Mouse (Mus musculus): ENCODE data around the gene Naxe. TPM values are rescaled to one million over a fixed set of nuclear protein-coding genes. Genes with fewer than 3 reads are reported as not detected.
A peak's percentile ranks its signal among the peaks of the same experiment; 100 is the strongest.

Naxe gene
- polyA plus RNA-seq, 1 experiment from 2014 or later, result 106 TPM

DNA sequence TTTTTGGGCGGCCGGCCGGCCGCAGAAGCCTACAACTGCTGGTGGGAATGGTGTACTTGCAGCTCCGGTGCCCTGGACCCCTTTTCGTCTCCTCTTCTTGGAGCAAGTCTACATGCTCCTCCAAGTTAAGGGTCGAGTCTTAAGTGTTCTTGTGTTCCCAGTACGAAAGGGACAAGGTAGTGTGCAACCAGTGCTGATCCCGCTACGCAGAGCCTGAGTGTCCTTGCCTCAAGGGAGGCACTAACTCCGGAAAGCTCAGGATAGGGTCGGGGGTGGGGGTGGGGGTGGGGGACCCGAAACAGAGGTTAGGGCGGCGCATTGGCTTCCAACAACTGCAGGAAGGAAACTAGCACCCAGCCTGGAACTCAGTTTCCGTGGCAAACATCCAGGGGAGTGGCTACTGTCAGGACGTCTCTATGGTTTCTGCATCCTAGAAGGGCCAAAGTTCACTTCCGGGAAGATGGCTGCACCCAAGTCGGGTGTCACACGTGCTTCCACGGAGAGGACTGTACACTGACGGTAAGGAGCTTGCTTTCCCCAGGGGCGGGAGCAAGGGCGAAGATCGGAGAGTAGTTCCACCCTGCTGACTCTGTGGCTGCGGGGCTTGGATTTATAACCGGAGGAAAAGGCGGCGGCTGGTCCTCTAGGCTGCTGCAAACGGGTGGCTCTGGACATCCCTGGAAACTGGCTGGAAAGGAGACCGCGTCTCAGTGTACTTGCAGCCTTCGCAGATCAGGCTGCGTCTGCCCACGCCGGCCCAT lies 15.5 kb downstream of the Naxe start, which contains the start of gene Gpatch4:
Gene Gpatch4, plus strand, starts transcription at position 448 of the 761 bp plus-strand sequence.
- peak within 1 kb of the TSS; percentile 93 for H3K4me3 ChIP-seq (ENCODE audit: low read depth, low read length)
- no peaks in the 10 kb centered on the region for H3K9me3 ChIP-seq (ENCODE audit: control insufficient read depth, low read length)
- H3K4me2 ChIP-seq, result peak within 1 kb of the TSS; percentile 87
- ATAC-seq (replicated peaks; ENCODE audit: low FRiP score) (peak; percentile 96), DNase-seq (ENCODE audit: low spot score) (peak; percentile 82)
- 9% methylated on average over 36 of the region's 36 CpGs for WGBS
- peaks cover 7% of the 10 kb centered on the region; the same call in 1 of the 2 replicates for H3K4me1 ChIP-seq (replicated peaks; ENCODE audit: control insufficient read depth, insufficient read depth, low read length)
- H3K27me3 ChIP-seq (replicated peaks; ENCODE audit: control insufficient read depth, insufficient read depth, low read length), result no peaks in the 10 kb centered on the region; the same call in 1 of the 2 replicates
- peaks cover 5% of the 10 kb centered on the region; the same call in 1 of the 2 replicates for H3K36me3 ChIP-seq (ENCODE audit: control insufficient read depth, insufficient read depth, low read length)
- H3K27ac ChIP-seq (ENCODE audit: low read depth, low read length), result peak within 1 kb of the TSS; percentile 55; the same call in 1 of the 2 replicates
- H3K9ac ChIP-seq (ENCODE audit: low read depth, low read length), result peak within 1 kb of the TSS; percentile 81

DNA sequence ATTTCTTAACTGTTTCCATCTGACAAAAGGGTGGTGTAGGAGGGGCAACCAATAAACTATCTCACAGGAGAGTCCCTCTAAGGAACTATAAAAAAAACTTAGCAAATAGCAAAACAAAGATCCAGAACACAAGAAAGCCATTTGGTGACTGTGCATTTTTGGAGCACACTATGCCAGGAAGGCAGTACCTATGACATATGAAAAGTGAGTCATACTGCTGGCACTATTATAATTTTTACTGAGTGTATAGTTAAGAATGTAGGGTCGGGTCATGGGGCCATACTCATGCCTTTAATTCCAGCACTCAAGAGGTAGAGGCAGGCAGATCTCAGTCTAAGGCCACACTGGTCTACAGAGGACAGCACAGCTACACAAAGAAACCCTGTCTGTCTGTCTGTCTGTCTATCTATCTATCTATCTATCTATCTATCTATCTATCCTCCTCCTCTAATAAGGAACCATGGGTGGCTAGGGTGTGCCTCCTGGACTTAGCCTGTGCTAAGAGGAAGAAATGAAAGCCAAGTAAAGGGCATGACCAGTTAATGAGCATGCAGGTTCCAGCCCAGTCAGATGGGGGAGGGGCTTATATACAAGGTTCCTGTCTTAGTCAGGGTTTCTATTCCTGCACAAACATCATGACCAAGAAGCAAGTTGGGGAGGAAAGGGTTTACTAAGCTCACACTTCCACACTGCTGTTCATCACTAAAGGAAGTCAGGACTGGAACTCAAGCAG lies 22.6 kb downstream of the Naxe start:
- H3K9me3 ChIP-seq (ENCODE audit: control insufficient read depth, low read length), result no peaks in the 10 kb centered on the region
- H3K4me3 ChIP-seq (ENCODE audit: low read depth, low read length), result no peak overlapping the region
- no peak overlapping the region for H3K27ac ChIP-seq (ENCODE audit: low read depth, low read length)
- WGBS, result 45% methylated on average over 1 of the region's 1 CpGs
- no peaks in the 10 kb centered on the region for H3K36me3 ChIP-seq (ENCODE audit: control insufficient read depth, insufficient read depth, low read length)
- no peak overlapping the region for H3K9ac ChIP-seq (ENCODE audit: low read depth, low read length)
- H3K27me3 ChIP-seq (replicated peaks; ENCODE audit: control insufficient read depth, insufficient read depth, low read length), result peaks cover 22% of the 10 kb centered on the region
- H3K4me2 ChIP-seq, result no peak overlapping the region
- ATAC-seq (replicated peaks; ENCODE audit: low FRiP score) (no peak), DNase-seq (ENCODE audit: low spot score) (no peak)
- H3K4me1 ChIP-seq (replicated peaks; ENCODE audit: control insufficient read depth, insufficient read depth, low read length), result no peaks in the 10 kb centered on the region

DNA sequence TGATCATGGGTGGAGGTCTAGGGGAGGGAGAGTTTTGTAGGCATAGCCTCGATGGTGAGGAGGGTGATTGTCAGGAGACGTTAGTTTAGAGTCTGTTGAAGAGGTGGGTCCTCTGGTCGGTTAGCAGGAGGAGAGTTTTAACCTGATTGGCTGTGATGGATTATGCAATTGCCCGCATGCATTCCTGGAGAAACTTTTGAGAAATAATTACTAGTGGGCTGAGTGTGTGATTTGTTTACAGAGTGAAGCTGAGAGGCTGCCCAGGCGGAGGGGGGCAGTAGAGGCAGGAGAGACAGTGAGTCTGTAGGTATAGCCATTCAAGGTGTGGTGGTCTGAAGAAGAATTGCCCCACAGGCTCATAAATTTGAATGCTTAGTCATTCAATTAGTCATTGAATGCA lies 24.8 kb downstream of the Naxe start:
- DNase-seq (ENCODE audit: low spot score) (no peak), ATAC-seq (replicated peaks; ENCODE audit: low FRiP score) (no peak)
- Histone ChIP-seq H3K4me1 (replicated peaks; ENCODE audit: control insufficient read depth, insufficient read depth, low read length) (no peaks in the 10 kb centered on the region), H3K36me3 (ENCODE audit: control insufficient read depth, insufficient read depth, low read length) (no peaks in the 10 kb centered on the region), H3K4me3 (ENCODE audit: low read depth, low read length) (no peak overlapping the region), H3K27ac (ENCODE audit: low read depth, low read length) (no peak overlapping the region), H3K27me3 (replicated peaks; ENCODE audit: control insufficient read depth, insufficient read depth, low read length) (peaks cover 32% of the 10 kb centered on the region), H3K4me2 (no peak overlapping the region), H3K9ac (ENCODE audit: low read depth, low read length) (no peak overlapping the region), H3K9me3 (ENCODE audit: control insufficient read depth, low read length) (no peaks in the 10 kb centered on the region)
- WGBS, result 58% methylated on average over 5 of the region's 5 CpGs

DNA sequence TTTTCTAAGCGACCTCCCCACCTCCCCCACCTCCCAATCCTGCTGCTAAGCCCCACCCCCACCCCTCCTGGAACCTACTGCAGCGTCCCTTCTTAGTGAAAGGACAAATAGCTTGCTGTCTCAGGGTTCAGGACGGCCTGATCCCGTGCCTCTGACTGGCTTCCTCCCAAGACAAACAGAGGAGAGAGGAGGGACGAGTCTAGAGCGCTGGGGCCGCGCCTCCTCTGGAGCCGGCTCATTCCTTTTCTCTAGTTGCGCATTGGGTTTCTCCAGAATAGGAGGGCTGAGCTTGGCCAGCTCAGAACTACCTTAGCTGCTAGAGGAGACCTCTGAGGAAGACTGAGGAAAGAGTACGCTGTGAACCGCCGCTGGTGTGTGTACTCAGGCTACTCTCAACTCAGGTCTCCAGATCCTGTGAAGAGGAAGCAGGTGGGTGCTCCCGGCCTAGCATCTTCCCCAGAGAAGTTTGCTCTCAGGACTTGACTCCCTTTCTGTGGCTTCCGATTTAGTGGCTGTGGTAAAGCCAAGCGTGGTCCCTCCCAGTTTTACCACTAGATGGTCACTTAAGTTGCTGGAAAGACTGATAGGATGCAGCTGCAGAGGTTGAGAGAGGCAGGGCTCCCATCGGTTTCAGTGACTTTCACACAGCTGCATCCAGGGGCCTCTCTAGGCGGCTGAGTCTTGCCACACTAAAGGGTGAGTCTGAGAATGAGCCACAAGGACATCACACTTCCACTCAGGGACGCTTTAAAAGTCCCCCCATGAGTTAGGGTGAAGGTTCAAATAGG lies 27.5 kb downstream of the Naxe start:
- no peak for ATAC-seq (replicated peaks; ENCODE audit: low FRiP score)
- no peak for DNase-seq (ENCODE audit: low spot score)
- 11% methylated on average over 19 of the region's 19 CpGs for WGBS

DNA sequence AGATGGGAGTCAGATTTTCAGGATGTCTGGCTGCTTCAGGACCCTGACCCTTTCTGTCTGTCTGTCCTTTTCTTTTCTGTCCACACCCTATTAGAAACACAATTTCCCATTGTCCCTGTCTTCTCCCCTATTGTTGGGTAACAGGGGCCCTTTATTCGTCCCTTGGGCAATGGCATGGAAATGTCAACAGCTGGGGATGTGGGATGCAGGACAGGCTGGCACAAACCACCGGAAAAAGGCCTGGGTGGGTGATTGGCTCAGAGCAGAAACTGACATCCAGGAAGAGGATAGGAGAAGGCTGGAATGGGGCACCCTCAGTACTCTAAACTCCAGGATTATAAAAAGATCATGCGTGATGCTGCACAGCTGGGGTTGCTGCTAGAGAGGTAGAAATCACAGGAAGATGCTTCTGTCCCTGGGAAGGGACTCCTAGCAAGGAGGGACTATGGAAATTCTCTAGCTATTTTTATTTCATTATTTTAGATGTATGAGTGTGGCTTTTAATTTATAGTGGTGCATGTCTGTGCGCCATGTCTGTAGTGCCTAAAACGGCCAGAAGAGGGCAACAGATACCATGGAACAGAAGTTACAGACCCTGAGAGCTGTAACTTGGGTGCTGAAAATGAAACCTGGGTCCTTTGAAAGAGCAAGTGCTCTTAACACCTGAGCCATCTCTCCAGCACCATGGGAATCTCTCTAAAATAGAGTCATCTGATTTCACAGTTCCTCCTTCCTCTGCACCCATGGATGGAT lies 30.7 kb downstream of the Naxe start, which contains the start of gene Hapln2:
Gene Hapln2, minus strand, starts transcription at position 150 of the 753 bp plus-strand sequence.
- Histone ChIP-seq H3K36me3 (ENCODE audit: control insufficient read depth, insufficient read depth, low read length) (no peaks in the 10 kb centered on the region), H3K9ac (ENCODE audit: low read depth, low read length) (no peak within 1 kb of the TSS), H3K27me3 (replicated peaks; ENCODE audit: control insufficient read depth, insufficient read depth, low read length) (peaks cover 65% of the 10 kb centered on the region), H3K4me1 (replicated peaks; ENCODE audit: control insufficient read depth, insufficient read depth, low read length) (peaks cover 9% of the 10 kb centered on the region), H3K4me2 (no peak within 1 kb of the TSS), H3K4me3 (ENCODE audit: low read depth, low read length) (no peak within 1 kb of the TSS), H3K27ac (ENCODE audit: low read depth, low read length) (no peak within 1 kb of the TSS), H3K9me3 (ENCODE audit: control insufficient read depth, low read length) (peaks cover 6% of the 10 kb centered on the region; the same call in 1 of the 2 replicates)
- DNase-seq (ENCODE audit: low spot score) (no peak), ATAC-seq (replicated peaks; ENCODE audit: low FRiP score) (no peak)
- WGBS, result 50% methylated on average over 5 of the region's 5 CpGs

More for the DNA sequence above, 27.5 kb downstream of the Naxe start:
- no peak overlapping the region for H3K9ac ChIP-seq (ENCODE audit: low read depth, low read length)
- no peak overlapping the region; the same call in 1 of the 2 replicates for H3K4me2 ChIP-seq
- no peak overlapping the region for H3K4me3 ChIP-seq (ENCODE audit: low read depth, low read length)
- H3K27ac ChIP-seq (ENCODE audit: low read depth, low read length), result no peak overlapping the region
- H3K36me3 ChIP-seq (ENCODE audit: control insufficient read depth, insufficient read depth, low read length), result no peaks in the 10 kb centered on the region
- H3K27me3 ChIP-seq (replicated peaks; ENCODE audit: control insufficient read depth, insufficient read depth, low read length), result peaks cover 37% of the 10 kb centered on the region
- H3K4me1 ChIP-seq (replicated peaks; ENCODE audit: control insufficient read depth, insufficient read depth, low read length), result no peaks in the 10 kb centered on the region
- peaks cover 6% of the 10 kb centered on the region; the same call in 1 of the 2 replicates for H3K9me3 ChIP-seq (ENCODE audit: control insufficient read depth, low read length)

DNA sequence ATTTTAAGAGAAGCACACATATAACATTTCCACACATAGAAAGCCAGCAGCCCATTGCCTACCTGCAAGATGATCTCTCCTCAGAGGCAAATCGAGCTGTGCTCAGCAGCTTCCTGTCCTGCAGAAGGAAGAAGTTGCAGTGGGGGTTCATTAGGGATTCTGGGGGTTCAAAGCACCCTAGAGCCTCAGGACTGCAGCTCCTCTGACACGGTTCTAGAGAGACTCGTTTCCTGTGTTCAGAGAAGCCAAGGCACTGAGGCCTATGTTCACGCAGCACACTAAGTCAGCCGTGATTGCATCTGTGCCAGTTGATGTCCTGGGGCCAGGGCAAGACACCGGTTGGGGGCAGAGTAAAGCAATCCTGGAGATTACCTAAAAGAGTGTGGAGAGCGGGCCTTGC lies 31.5 kb downstream of the Naxe start:
- WGBS, result 58% methylated on average over 7 of the region's 7 CpGs
- no peak for ATAC-seq (replicated peaks; ENCODE audit: low FRiP score)

DNA sequence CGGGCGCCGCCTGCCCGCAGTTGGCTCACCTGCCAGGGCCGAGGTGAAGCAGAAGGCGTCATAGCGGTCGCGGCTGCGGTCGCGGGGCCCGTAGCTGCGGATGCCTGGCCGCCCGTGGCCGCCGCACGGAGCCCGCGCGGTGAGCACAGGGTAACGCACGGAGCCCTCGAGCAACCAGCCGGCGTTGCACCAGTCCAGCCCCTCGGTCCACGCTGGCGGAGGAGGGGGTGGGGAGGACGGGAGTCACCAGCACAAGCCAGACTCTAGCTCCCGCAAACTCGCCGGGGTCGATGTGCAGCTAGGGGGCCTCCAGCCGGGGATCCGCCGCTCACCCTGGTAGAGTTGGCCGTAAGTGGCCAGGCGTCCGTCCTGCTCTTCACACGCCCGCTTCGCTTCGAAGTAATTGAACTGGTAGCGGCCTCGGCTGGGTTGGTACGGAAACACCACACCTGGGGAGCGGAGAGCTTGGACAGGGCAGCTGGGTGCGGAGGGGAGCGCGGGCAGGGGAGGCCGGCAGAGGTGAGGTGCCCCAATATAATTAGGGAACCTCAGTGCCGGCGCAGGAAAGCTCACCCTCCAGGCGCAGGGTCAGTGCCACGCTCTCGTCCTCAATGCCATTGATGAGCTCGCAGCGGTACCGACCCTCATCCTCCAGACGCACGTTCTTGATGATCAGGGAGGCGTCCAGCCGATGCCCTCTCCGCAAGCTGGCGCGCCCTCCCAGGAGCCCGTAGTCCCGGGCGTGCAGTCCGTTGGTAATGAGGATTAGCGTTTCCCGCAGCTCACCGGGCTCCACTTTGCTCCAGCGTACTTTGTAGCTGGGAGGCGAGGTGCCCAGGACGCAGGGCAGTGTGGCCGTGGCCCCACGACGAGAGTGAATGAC lies 34.9 kb downstream of the Naxe start:
- Histone ChIP-seq H3K9me3 (ENCODE audit: control insufficient read depth, low read length) (peaks cover 6% of the 10 kb centered on the region; the same call in 1 of the 2 replicates), H3K36me3 (ENCODE audit: control insufficient read depth, insufficient read depth, low read length) (no peaks in the 10 kb centered on the region), H3K4me2 (peak overlapping the region; percentile 98), H3K27me3 (replicated peaks; ENCODE audit: control insufficient read depth, insufficient read depth, low read length) (peaks cover 70% of the 10 kb centered on the region), H3K9ac (ENCODE audit: low read depth, low read length) (no peak overlapping the region), H3K27ac (ENCODE audit: low read depth, low read length) (no peak overlapping the region), H3K4me3 (ENCODE audit: low read depth, low read length) (peak overlapping the region; percentile 52), H3K4me1 (replicated peaks; ENCODE audit: control insufficient read depth, insufficient read depth, low read length) (peaks cover 11% of the 10 kb centered on the region)
- 1% methylated on average over 81 of the region's 81 CpGs for whole genome bisulfite sequencing
- ATAC-seq (replicated peaks; ENCODE audit: low FRiP score) (peak; percentile 48), DNase-seq (ENCODE audit: low spot score) (no peak)

More for the DNA sequence above, 31.5 kb downstream of the Naxe start:
- Histone ChIP-seq H3K9me3 (ENCODE audit: control insufficient read depth, low read length) (peaks cover 6% of the 10 kb centered on the region; the same call in 1 of the 2 replicates), H3K4me1 (replicated peaks; ENCODE audit: control insufficient read depth, insufficient read depth, low read length) (peaks cover 11% of the 10 kb centered on the region), H3K36me3 (ENCODE audit: control insufficient read depth, insufficient read depth, low read length) (no peaks in the 10 kb centered on the region), H3K27ac (ENCODE audit: low read depth, low read length) (no peak overlapping the region), H3K9ac (ENCODE audit: low read depth, low read length) (no peak overlapping the region), H3K27me3 (replicated peaks; ENCODE audit: control insufficient read depth, insufficient read depth, low read length) (peaks cover 67% of the 10 kb centered on the region), H3K4me2 (no peak overlapping the region), H3K4me3 (ENCODE audit: low read depth, low read length) (no peak overlapping the region)
- DNase-seq (ENCODE audit: low spot score), result no peak

All from liver, embryonic 11.5 days (tissue).